Mouse (Mus musculus) megakaryocyte progenitor cell, adult 5-6 weeks (primary cell): ENCODE measurements around the gene Cdc42. TPM values are rescaled to one million over a fixed set of nuclear protein-coding genes. Genes with fewer than 3 reads are reported as not detected.

ENCODE experiments used
- ATAC-seq: replicated peaks from 2 replicates; pipeline ENCODE4 v1.8.0; 2016; ENCODE audit warnings: mild to moderate bottlenecking, moderate TSS enrichment, inconsistent platforms; ENCODE audit not compliant: poor library complexity
- total RNA-seq, 2 experiments: library from RNA; stranded (forward) in 1 of 2; stranded (reverse) in 1 of 2; fragments of 157-497, 149-512 nt in 1 of 2; fragments of 200-1000 nt in 1 of 2; gene quantifications; 2 replicates each; pipeline versions ENCODE4 v1.2.3 to v1.2.4; 2015 to 2017

The Cdc42 gene
- total RNA-seq, 2 experiments from 2014 or later, result 517 to 610 TPM

- no peak for ATAC-seq
These were observed 14.3 kb upstream of the Cdc42 start for GRCm38 (mm10) chr4:137371596-137372523.

- peak; percentile 38 for ATAC-seq
These were observed 12.6 kb upstream of the Cdc42 start for GRCm38 (mm10) chr4:137369954-137370750.

GRCm38 (mm10) chr4:137368198-137368597 is 10.7 kb upstream of the Cdc42 start:
- no peak for ATAC-seq

GRCm38 (mm10) chr4:137367275-137368088 is 10.0 kb upstream of the Cdc42 start:
- ATAC-seq, result peak; percentile 74

GRCm38 (mm10) chr4:137366097-137366496 is 8.6 kb upstream of the Cdc42 start:
- no peak for ATAC-seq

- peak; percentile 66 for ATAC-seq
These were observed 8.0 kb upstream of the Cdc42 start for GRCm38 (mm10) chr4:137365356-137366062.

GRCm38 (mm10) chr4:137364826-137365225 is 7.3 kb upstream of the Cdc42 start:
- ATAC-seq, result no peak

- ATAC-seq, result no peak
These were observed 3.5 kb upstream of the Cdc42 start for GRCm38 (mm10) chr4:137360996-137361395.

GRCm38 (mm10) chr4:137358291-137359002 is 927 bp upstream of the Cdc42 start:
- peak; percentile 47 for ATAC-seq

- peak; percentile 38 for ATAC-seq
These were observed 628 bp downstream of the Cdc42 start for GRCm38 (mm10) chr4:137356674-137357510.

GRCm38 (mm10) chr4:137350627-137351026 is 6.9 kb downstream of the Cdc42 start:
- no peak for ATAC-seq

- peak; percentile 93 for ATAC-seq
These were observed 11.7 kb downstream of the Cdc42 start for GRCm38 (mm10) chr4:137345790-137346189.

- ATAC-seq, result no peak
These were observed 12.4 kb downstream of the Cdc42 start for GRCm38 (mm10) chr4:137345112-137345511.

GRCm38 (mm10) chr4:137342816-137343215 is 14.7 kb downstream of the Cdc42 start:
- ATAC-seq, result no peak

- 0 out of 2 replicates have a peak, but pooled peaks have one; percentile 52 for ATAC-seq
These were observed 18.1 kb downstream of the Cdc42 start for GRCm38 (mm10) chr4:137339415-137339814.

- ATAC-seq, result no peak
These were observed 21.1 kb downstream of the Cdc42 start for GRCm38 (mm10) chr4:137336468-137336867.

GRCm38 (mm10) chr4:137332051-137332450 is 25.5 kb downstream of the Cdc42 start:
- ATAC-seq, result no peak

GRCm38 (mm10) chr4:137326494-137326893 is 31.0 kb downstream of the Cdc42 start:
- peak; percentile 70 for ATAC-seq

GRCm38 (mm10) chr4:137324926-137325325 is 32.6 kb downstream of the Cdc42 start:
- no peak for ATAC-seq
